Mouse (Mus musculus) cerebellum, adult (tissue): ENCODE results near the gene Ogfr.
A peak's percentile ranks its signal among the peaks of the same experiment; 100 is the strongest.

ENCODE experiments used
- ATAC-seq: cut with Nextera tagmentation; 2 replicates; pipeline ENCODE4 v1.9.2; 2017; ENCODE audit warnings: mild to moderate bottlenecking, moderate library complexity, mixed read lengths; ENCODE audit not compliant: insufficient number of reproducible peaks, low FRiP score, low TSS enrichment

Gene Ogfr

DNA sequence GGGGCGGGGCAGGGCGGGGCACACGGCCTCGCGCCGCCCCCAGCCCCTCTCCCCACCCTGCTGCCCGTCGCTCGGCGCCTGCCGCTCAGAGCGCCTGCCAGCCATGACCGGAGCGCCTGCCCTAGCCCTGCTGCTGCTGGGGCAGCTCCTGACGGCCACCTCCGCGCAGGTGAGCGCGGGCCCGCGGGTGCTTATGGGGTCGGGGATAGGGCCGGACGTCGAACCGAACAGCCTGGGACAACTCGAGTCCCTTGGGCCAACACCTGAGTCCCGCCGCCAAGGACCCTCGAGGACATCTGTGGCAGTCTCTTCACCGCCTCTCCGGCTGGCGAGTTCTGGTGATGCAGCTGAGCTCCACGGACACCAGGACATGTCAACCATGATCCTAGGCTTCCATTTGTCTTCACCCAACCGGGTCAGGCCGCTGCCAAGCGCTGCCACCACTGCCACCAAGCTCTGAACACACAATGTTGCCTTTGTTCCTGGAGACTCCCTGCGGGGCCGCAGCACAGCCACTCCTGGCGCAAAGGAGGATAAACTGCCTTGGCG is 9.2 kb downstream of the Ogfr start:
- no peak for ATAC-seq

DNA sequence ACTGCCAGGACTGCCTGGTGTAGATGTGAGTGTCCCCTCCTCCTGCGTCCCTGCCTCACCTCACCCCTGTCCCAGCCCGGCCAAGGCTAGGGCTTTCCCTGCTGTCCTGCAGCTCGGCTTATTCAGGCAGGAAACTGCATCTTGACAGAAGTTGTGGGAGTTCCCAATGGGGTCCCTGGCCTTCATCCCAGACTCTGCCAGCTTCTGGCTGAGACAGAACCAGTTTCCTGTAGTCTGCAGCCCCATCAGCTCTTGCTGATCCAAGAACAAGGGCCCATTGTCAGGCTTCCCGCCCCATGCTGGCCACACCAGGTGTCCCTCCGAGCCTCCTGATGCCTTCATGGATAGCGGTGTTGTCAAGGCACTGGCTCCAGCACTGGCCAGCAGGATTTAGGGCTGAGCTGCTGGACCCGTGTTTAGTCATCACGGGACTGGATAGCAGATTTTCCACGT is 11.6 kb downstream of the Ogfr start:
- ATAC-seq: peak; percentile 56

DNA sequence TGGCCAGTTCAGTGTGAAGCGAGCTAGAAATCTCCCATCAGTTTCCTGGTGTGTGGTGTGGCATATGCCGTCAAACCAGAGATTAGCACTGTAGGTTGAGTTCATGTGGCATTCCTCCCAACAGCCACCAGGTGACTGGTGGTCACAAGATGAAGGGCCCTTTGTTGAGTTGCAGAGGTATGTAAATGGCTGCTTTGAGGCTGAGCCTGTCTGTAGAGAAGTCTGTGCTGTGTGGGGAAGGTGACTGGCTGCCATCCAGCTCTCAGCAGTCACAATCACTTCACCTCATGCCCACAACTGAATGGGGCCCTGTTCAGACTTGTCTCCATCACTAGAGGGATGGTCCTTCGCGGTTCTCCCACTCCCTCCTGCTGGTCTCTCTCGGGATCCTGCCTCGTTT is 15.7 kb downstream of the Ogfr start:
- ATAC-seq: no peak

DNA sequence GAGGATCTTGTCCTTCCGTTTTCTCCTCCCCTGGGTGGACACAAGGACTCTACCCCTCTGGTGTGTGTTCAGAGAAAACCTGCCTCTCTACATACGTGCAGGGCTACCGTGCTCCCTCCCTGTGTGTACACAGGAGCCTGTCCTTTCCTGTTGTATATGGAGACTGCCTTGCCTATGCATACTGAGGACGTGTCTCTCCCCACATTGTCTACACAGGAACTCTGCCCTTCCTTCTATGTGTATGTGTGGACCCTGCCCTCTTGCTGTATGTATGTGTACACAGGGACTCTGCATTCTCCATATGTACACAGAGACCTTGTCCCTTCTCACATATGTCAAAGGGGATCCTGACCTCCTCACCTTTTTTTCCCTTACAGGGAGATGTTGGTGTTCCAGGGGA is 21.2 kb downstream of the Ogfr start:
- ATAC-seq: no peak

DNA sequence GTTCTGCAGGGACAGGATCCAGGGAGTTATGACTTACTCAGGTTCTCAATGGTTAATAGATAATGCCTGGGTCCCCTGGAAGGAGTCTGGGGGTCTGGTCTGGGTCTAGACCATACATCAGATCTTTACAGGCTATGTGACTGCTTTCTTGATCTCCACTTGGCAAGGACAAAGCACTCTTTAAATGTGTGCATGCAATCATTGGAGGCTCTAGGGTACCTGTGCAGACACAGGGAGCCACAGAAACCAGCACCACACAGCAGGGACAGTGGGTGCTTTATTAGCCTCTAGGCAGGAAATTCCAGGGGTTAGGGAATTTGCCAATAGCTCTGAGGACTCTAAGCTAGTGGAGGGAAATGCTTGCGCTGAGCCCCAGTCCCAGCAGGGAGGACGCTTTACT is 22.8 kb downstream of the Ogfr start:
- no peak for ATAC-seq

DNA sequence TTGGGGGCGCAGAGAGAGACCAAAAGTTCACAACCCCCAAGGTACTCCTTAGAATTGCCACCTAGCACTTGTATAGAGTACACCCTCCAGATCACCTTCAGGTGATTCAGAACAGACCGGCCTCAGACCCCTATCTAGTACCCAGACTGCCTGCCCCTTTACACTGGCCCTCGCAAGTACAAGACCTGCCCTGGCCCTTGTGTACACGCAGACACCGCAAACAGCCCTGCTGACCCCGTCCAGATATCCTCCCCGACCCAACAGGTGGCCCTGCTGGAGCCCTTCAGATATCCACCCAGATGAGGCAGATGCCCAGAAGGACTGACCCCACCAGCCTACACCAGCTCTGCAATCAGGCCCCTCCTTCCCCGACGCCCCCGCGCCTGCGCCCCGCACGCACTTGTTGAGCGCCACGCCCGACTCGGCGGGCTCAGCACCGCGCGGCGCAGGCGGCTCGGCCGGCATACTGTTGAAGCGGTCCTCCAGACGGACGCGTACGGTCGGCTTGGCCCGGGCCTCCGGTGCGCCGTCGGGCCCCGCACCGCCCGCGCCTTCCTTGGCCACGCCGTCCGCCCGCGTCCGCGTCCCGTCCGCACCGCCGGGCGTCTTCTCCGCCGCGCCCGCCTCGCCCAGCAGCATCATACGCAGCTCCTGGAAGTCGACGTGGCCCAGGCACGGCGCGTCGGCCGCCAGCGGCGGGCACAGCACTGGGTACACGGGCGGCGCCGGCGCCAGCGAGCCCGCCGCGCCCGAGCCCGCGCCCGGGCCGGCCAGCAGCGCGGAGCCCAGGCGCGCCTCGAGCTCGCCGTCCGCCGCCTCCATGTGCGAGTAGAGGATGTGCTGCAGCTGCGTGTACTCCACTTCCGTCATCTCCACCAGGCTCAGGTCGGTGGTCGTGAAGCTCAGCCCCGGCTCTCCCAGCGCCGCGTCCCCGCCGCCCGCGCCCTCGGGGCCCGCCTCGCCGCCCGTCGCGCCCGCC is 52.8 kb downstream of the Ogfr start:
- ATAC-seq: no peak; the same call in 1 of the 2 replicates

DNA sequence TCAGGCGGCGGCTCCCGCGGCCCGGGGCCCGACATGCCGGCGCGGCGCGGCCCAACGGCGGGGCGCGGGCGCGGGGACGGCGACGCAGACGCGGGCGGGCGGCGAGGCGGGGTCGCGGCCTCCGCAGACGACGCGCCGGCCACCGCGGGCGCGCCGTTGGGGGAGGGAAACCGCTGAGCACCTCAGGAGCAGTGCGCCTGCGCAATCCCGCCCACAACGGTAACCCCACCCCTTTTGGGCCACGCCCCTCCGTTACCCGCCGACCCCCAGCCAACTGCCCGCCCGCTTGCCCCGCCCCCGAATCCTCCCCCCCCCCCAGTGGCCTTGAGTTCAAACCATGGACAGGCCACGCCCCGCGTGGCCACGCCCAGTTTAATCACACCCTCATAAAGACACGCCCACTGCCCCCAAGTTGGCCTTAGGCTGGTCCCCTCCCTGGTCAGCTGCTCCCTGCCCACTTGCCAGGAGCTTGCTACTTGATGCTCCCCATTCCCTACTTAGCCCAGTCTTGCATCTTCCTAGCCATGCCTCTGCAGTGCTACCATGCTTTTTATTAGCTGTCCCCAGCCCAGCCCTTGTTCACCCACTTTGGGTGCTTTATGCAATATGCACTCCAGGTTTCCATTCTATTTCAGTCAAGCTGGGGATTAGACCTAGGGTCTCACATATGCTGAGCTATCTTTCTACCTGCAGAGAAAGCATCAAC is 53.7 kb downstream of the Ogfr start, which contains the start of gene Tcfl5:
Gene Tcfl5 (minus strand): TSS at position 154 of the 706 bp plus-strand sequence.
- ATAC-seq: no peak

GRCm38 (mm10) chr2:180643626-180644025 is 54.6 kb downstream of the Ogfr start:
- no peak for ATAC-seq
